Mouse (Mus musculus): ENCODE measurements at regions not wholly inside any gene's neighbourhood (a gene's known extent, or its start where the extent isn't known, plus 50 kb on each side); places are given as distances from the start of the nearest gene placed in this dataset.

- Histone ChIP-seq H3K27ac (no peak overlapping the region), H3K27me3 (ENCODE audit: control insufficient read depth, insufficient read depth, low read length) (no peaks in the 10 kb centered on the region), H3K9me3 (ENCODE audit: control insufficient read depth, low read length) (no peaks in the 10 kb centered on the region), H3K9ac (replicated peaks) (no peak overlapping the region), H3K4me3 (ENCODE audit: insufficient read depth in 1 of 2, low read depth in 2 of 2, low read length in 2 of 2) (no peak overlapping the region), H3K36me3 (replicated peaks; ENCODE audit: control insufficient read depth, insufficient read depth, low read depth) (no peaks in the 10 kb centered on the region), H3K4me1 (replicated peaks; ENCODE audit: control insufficient read depth in 2 of 2, insufficient read depth in 2 of 2, low read length in 1 of 2) (no peaks in the 10 kb centered on the region), H3K4me2 (ENCODE audit: low read depth) (no peak overlapping the region)
- TF ChIP-seq CTCF (IDR thresholded peaks at IDR 0.05; ENCODE audit: low read depth) (no peak), EP300 (IDR thresholded peaks at IDR 0.05; ENCODE audit: low read depth) (no peak)
- ATAC-seq (ENCODE audit: insufficient read depth) (no peak), DNase-seq (ENCODE audit: low read depth in 3 of 3, low spot score in 3 of 3) (no peak)
Observed at GRCm38 (mm10) chr4:5511743-5512142, 718.6 kb upstream of the Impad1 start.

DNA sequence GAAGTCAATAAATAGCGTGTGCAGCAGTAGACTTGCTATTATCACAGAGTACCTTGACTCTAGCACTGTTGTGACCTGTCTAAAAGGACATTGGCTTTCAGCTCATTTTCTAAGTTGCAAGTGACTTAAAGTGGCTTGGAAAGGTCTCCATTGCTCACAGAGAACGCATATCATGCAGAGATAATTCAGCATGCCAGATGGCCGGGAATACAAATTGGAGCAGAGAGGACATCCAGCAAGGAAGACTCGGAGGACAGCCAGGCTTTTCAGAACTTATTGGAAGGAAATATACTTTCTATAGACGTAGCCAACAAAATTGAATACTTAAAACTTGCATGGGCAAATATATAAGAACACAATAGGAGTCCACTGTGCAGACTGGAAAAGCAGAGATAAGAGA lies 716.2 kb upstream of the Impad1 start:
- Histone ChIP-seq H3K4me2 (ENCODE audit: low read depth) (no peak overlapping the region), H3K4me3 (ENCODE audit: insufficient read depth in 1 of 2, low read depth in 2 of 2, low read length in 2 of 2) (no peak overlapping the region), H3K36me3 (replicated peaks; ENCODE audit: control insufficient read depth, insufficient read depth, low read depth) (no peaks in the 10 kb centered on the region), H3K9ac (replicated peaks) (no peak overlapping the region), H3K27me3 (ENCODE audit: control insufficient read depth, insufficient read depth, low read length) (no peaks in the 10 kb centered on the region), H3K9me3 (ENCODE audit: control insufficient read depth, low read length) (no peaks in the 10 kb centered on the region), H3K4me1 (replicated peaks; ENCODE audit: control insufficient read depth in 2 of 2, insufficient read depth in 2 of 2, low read length in 1 of 2) (no peaks in the 10 kb centered on the region), H3K27ac (no peak overlapping the region)
- WGBS (ENCODE audit: insufficient replicate concordance) = 43% methylated on average over 5 of the region's 5 CpGs
- no peak for DNase-seq (ENCODE audit: low read depth in 3 of 3, low spot score in 3 of 3)
- TF ChIP-seq CTCF (IDR thresholded peaks at IDR 0.05; ENCODE audit: low read depth) (no peak), EP300 (IDR thresholded peaks at IDR 0.05; ENCODE audit: low read depth) (no peak)
- ATAC-seq (ENCODE audit: insufficient read depth) = no peak

GRCm38 (mm10) chr4:5495012-5495411 lies 701.9 kb upstream of the Impad1 start:
- WGBS (ENCODE audit: insufficient replicate concordance) = 40% methylated on average over 1 of the region's 1 CpGs
- TF ChIP-seq EP300 (IDR thresholded peaks at IDR 0.05; ENCODE audit: low read depth) (no peak), CTCF (IDR thresholded peaks at IDR 0.05; ENCODE audit: low read depth) (no peak)
- no peak for DNase-seq (ENCODE audit: low read depth in 3 of 3, low spot score in 3 of 3)
- Histone ChIP-seq H3K9ac (replicated peaks) (no peak overlapping the region), H3K9me3 (ENCODE audit: control insufficient read depth, low read length) (no peaks in the 10 kb centered on the region), H3K4me1 (replicated peaks; ENCODE audit: control insufficient read depth in 2 of 2, insufficient read depth in 2 of 2, low read length in 1 of 2) (no peaks in the 10 kb centered on the region), H3K36me3 (replicated peaks; ENCODE audit: control insufficient read depth, insufficient read depth, low read depth) (no peaks in the 10 kb centered on the region), H3K27ac (no peak overlapping the region), H3K27me3 (ENCODE audit: control insufficient read depth, insufficient read depth, low read length) (no peaks in the 10 kb centered on the region), H3K4me3 (ENCODE audit: insufficient read depth in 1 of 2, low read depth in 2 of 2, low read length in 2 of 2) (no peak overlapping the region), H3K4me2 (ENCODE audit: low read depth) (no peak overlapping the region)
- ATAC-seq (ENCODE audit: insufficient read depth) = no peak

GRCm38 (mm10) chr4:5494072-5495000 lies 701.2 kb upstream of the Impad1 start:
- ATAC-seq (ENCODE audit: insufficient read depth) = no peak
- H3K4me3 ChIP-seq (ENCODE audit: insufficient read depth in 1 of 2, low read depth in 2 of 2, low read length in 2 of 2) = no peak overlapping the region
- H3K4me2 ChIP-seq (ENCODE audit: low read depth) = no peak overlapping the region
- no peak for DNase-seq (ENCODE audit: low read depth in 3 of 3, low spot score in 3 of 3)
- no peak overlapping the region for H3K27ac ChIP-seq
- H3K27me3 ChIP-seq (ENCODE audit: control insufficient read depth, insufficient read depth, low read length) = no peaks in the 10 kb centered on the region
- WGBS (ENCODE audit: insufficient replicate concordance) = 41% methylated on average over 1 of the region's 1 CpGs
- TF ChIP-seq EP300 (IDR thresholded peaks at IDR 0.05; ENCODE audit: low read depth) = no peak
- TF ChIP-seq CTCF (IDR thresholded peaks at IDR 0.05; ENCODE audit: low read depth) = no peak
- no peaks in the 10 kb centered on the region for H3K9me3 ChIP-seq (ENCODE audit: control insufficient read depth, low read length)
- no peaks in the 10 kb centered on the region for H3K4me1 ChIP-seq (replicated peaks; ENCODE audit: control insufficient read depth in 2 of 2, insufficient read depth in 2 of 2, low read length in 1 of 2)
- H3K9ac ChIP-seq (replicated peaks) = no peak overlapping the region
- no peaks in the 10 kb centered on the region for H3K36me3 ChIP-seq (replicated peaks; ENCODE audit: control insufficient read depth, insufficient read depth, low read depth)

DNA sequence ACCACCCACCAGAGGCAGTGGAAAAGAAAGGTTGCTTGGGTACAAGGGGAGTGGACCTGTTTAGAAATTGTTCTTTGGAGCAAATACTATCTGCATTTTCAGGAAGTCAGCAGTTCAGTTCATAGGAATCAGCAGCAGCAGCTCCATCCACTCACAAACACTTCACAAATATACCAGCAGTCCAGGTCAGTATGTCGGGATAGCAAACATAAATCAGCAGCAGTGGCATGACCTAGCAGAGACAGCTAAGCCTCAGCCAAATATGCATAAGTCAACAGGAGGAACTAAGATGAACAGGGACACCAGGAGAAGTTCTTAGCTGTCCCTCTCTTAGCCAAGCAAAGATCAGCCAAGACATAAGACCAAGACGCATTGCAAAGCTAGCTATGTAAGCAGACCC lies 693.6 kb upstream of the Impad1 start:
- TF ChIP-seq CTCF (IDR thresholded peaks at IDR 0.05; ENCODE audit: low read depth) = no peak
- TF ChIP-seq EP300 (IDR thresholded peaks at IDR 0.05; ENCODE audit: low read depth) = no peak
- H3K9ac ChIP-seq (replicated peaks) = no peak overlapping the region
- no peak overlapping the region for H3K27ac ChIP-seq
- 55% methylated on average over 2 of the region's 2 CpGs for WGBS (ENCODE audit: insufficient replicate concordance)
- H3K4me3 ChIP-seq (ENCODE audit: insufficient read depth in 1 of 2, low read depth in 2 of 2, low read length in 2 of 2) = no peak overlapping the region
- no peaks in the 10 kb centered on the region for H3K36me3 ChIP-seq (replicated peaks; ENCODE audit: control insufficient read depth, insufficient read depth, low read depth)
- no peak overlapping the region for H3K4me2 ChIP-seq (ENCODE audit: low read depth)
- no peaks in the 10 kb centered on the region for H3K27me3 ChIP-seq (ENCODE audit: control insufficient read depth, insufficient read depth, low read length)
- DNase-seq (ENCODE audit: low read depth in 3 of 3, low spot score in 3 of 3) = no peak
- H3K4me1 ChIP-seq (replicated peaks; ENCODE audit: control insufficient read depth in 2 of 2, insufficient read depth in 2 of 2, low read length in 1 of 2) = no peaks in the 10 kb centered on the region
- no peaks in the 10 kb centered on the region for H3K9me3 ChIP-seq (ENCODE audit: control insufficient read depth, low read length)
- ATAC-seq (ENCODE audit: insufficient read depth) = no peak

Data from liver, embryonic 14.5 days (tissue).